Mouse (Mus musculus): ENCODE measurements around the gene Phldb1. TPM values are rescaled to one million over a fixed set of nuclear protein-coding genes. Genes with fewer than 3 reads are reported as not detected.

Gene Phldb1
- polyA plus RNA-seq, 1 experiment = 34.1 TPM

DNA sequence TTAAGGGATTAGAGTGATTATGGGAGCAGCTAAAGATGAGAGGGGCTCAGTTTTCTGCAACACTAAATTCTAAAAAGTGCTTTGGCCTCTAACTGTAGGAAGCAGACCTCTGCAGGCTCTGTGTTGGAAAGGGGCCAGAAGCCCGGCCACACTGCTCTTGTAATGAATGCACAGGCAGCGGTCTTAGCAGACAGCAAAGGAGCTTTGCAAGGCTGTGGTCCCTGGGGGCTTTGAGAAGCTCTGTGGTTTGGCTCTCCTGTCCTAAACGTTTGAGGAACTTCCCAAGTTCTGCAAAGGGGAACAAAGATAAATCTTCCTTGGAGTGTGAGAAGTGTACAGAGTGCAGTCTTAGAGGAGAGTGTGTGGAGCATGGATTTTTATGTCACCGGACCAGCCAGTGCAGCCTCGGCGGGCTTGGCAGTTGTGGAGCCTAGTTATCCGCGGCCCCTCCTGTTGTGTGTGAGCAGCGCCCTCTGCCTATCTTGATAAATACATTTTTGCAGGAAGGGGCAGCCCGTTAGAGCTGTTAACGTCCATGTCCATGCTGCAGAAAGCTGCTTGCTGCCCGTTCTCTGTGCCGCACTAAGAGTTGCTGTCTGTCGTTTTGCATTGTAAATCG is 97.3 kb downstream of the Phldb1 start:
- Histone ChIP-seq H3K36me3 (ENCODE audit: control insufficient read depth, insufficient read depth, low read length) (peaks cover 50% of the 10 kb centered on the region), H3K4me3 (ENCODE audit: low read depth, low read length) (no peak overlapping the region), H3K4me1 (ENCODE audit: control insufficient read depth, insufficient read depth, insufficient read length, low read length) (no peaks in the 10 kb centered on the region), H3K27ac (ENCODE audit: insufficient read depth, low read depth, low read length) (no peak overlapping the region), H3K27me3 (ENCODE audit: control insufficient read depth, insufficient read depth, low read length) (no peaks in the 10 kb centered on the region)
- no peak for TF ChIP-seq POLR2A (IDR thresholded peaks at IDR 0.05; ENCODE audit: low read depth, low read length)
- TF ChIP-seq CTCF (IDR thresholded peaks at IDR 0.05; ENCODE audit: extremely low read depth, insufficient read length, insufficient replicate concordance, low read depth, low read length) = no peak
- 71% methylated on average over 15 of the region's 15 CpGs for WGBS

Other genes starting within 250 kb of the Phldb1 start
- gene Cxcr5, start 173.3 kb downstream of the Phldb1 start, polyA plus RNA-seq (2012; rRNA removed) = 2.0 and 5.7 TPM in 2 replicates
- gene Ddx6, start 130.3 kb downstream of the Phldb1 start, polyA plus RNA-seq (2012; rRNA removed) = 5.1 and 9.6 TPM in 2 replicates
- 131 and 183 TPM in 2 replicates for gene Treh, start 62.0 kb downstream of the Phldb1 start, polyA plus RNA-seq (2012; rRNA removed)
- gene Arcn1, start 32.6 kb upstream of the Phldb1 start, polyA plus RNA-seq (2012; rRNA removed) = 19.3 and 47.9 TPM in 2 replicates
- 13.4 and 26.2 TPM in 2 replicates for gene Ift46, start 32.7 kb upstream of the Phldb1 start, polyA plus RNA-seq (2012; rRNA removed)
- 2.9 and 6.9 TPM in 2 replicates for gene Tmem25, start 64.1 kb upstream of the Phldb1 start, polyA plus RNA-seq (2012; rRNA removed)
- gene Ttc36, start 67.9 kb upstream of the Phldb1 start, polyA plus RNA-seq (2012; rRNA removed) = 2.1 and 9.4 TPM in 2 replicates
- gene Kmt2a, start 146.1 kb upstream of the Phldb1 start, polyA plus RNA-seq (2012; rRNA removed) = 6.8 and 12.2 TPM in 2 replicates
- gene Atp5l, start 185.5 kb upstream of the Phldb1 start, polyA plus RNA-seq (2012; rRNA removed) = 72.7 and 102 TPM in 2 replicates
- gene Ube4a, start 230.4 kb upstream of the Phldb1 start, polyA plus RNA-seq (2012; rRNA removed) = 4.9 and 7.1 TPM in 2 replicates
- gene Cd3g, start 245.2 kb upstream of the Phldb1 start, polyA plus RNA-seq (2012; rRNA removed) = 2.8 and 4.0 TPM in 2 replicates
- 3.3 and 3.8 TPM in 2 replicates for gene Cd3d, start 246.6 kb upstream of the Phldb1 start, polyA plus RNA-seq (2012; rRNA removed)

Measured in small intestine, adult 2 months (tissue).